Mouse (Mus musculus): Measurements from ENCODE around the gene Lrtm2. TPM values are rescaled to one million over a fixed set of nuclear protein-coding genes. Genes with fewer than 3 reads are reported as not detected.

Lrtm2 gene
- polyA plus RNA-seq, 1 experiment from 2014 or later, result not detected

DNA sequence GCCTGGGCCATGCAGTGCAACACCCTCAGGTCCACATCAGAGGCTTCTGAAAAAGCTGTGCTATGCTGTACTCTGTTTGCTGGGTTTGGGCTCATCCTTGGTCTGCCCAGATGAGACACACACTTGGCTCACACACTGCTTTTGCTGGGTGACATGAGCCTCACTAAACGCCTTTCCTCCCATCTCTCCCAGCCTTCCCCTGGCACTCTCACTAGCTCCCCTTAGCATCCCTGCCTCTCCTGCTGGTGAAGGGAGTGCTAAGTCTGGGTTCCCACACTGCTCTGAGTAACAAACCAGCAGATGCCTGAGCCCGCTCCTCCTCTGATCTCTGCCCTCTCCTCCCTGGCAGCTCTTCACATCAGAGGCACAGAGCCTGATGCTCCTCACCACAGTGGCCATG, 53.9 kb downstream of the Lrtm2 start:
- H3K27me3 ChIP-seq (ENCODE audit: control insufficient read depth, insufficient read depth, low read length), result no peaks in the 10 kb centered on the region
- H3K9me3 ChIP-seq (ENCODE audit: control insufficient read depth, low read length), result no peaks in the 10 kb centered on the region
- H3K4me1 ChIP-seq (ENCODE audit: control insufficient read depth, insufficient read depth, low read length), result no peaks in the 10 kb centered on the region
- H3K4me3 ChIP-seq (ENCODE audit: low read depth, low read length), result no peak overlapping the region
- no peak overlapping the region for H3K4me2 ChIP-seq
- H3K9ac ChIP-seq (ENCODE audit: low read length), result no peak overlapping the region
- DNase-seq (ENCODE audit: low spot score, missing footprints), result no peak
- no peak overlapping the region for H3K27ac ChIP-seq (ENCODE audit: low read depth, low read length)
- H3K36me3 ChIP-seq (ENCODE audit: control insufficient read depth, insufficient read depth, low read length), result no peaks in the 10 kb centered on the region
- WGBS, result 78% methylated on average over 2 of the region's 2 CpGs
- ATAC-seq (ENCODE audit: low FRiP score), result no peak

Other genes with a start within 250 kb of the Lrtm2 start
- 9.9 and 11.2 TPM in 2 replicates for gene Dcp1b, start 155.5 kb downstream of the Lrtm2 start, polyA plus RNA-seq (2014; fragmentation: Nextera tagmentation; extraction: Ambion mirVana)
- gene Cacna1c, start 134.3 kb downstream of the Lrtm2 start, polyA plus RNA-seq (2014; fragmentation: Nextera tagmentation; extraction: Ambion mirVana), result 2.0 and 2.1 TPM in 2 replicates
- gene Cacna2d4, start 94.2 kb downstream of the Lrtm2 start, polyA plus RNA-seq (2014; fragmentation: Nextera tagmentation; extraction: Ambion mirVana), result 0.05 TPM in 1 of 2 replicates, not detected in the other
- gene Adipor2, start 86.9 kb upstream of the Lrtm2 start, polyA plus RNA-seq (2014; fragmentation: Nextera tagmentation; extraction: Ambion mirVana), result 17.1 and 18.7 TPM in 2 replicates
- 5.7 and 6.6 TPM in 2 replicates for gene Fbxl14, start 148.9 kb upstream of the Lrtm2 start, polyA plus RNA-seq (2014; fragmentation: Nextera tagmentation; extraction: Ambion mirVana)
- gene Wnt5b, start 213.6 kb upstream of the Lrtm2 start, polyA plus RNA-seq (2014; fragmentation: Nextera tagmentation; extraction: Ambion mirVana), result 6.9 and 9.2 TPM in 2 replicates